Mouse (Mus musculus) mature B cell (primary cell): Measurements from ENCODE around the gene Gpr162.
"Not testable (repeated sequence)": the region's sequence is repeated elsewhere in the genome, so short reads cannot be mapped to it uniquely, and the experiment has no call there.

Source experiments
- in situ Hi-C: fragments of 300-500 bp; cut with MboI; formaldehyde crosslinking; loops from 2 replicates; pipeline ENCODE4 v1.14.3; 2019

The Gpr162 gene

GRCm38 (mm10) chr6:124863658-124864298 is at the start of gene Gpr162:
Gene Gpr162 (minus strand): TSS chr6:124863983.
- in situ Hi-C loops, result no loop called here

DNA sequence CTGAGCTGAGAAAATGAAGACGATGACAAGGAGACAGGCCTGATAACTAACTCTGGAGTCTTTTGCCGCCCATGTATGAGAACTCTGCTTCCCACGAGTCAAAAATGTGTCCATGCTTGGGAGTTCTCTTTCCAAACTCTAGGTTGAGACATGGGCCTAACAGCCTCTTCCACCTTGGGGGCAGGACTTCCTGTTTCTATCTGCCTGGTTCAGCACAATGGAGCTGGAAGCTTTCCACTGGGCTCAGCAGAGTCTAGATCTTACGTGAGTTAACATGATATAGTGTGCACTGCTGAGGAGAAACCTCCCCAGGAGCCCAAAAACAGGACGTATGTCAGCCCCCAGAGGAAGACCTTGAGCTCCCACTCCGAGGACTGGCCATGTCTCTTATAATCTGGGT is 49.4 kb upstream of the Gpr162 start:
- in situ Hi-C loops, result no loop called here

- in situ Hi-C loops, result no loop called here
These were observed 47.9 kb upstream of the Gpr162 start, which contains the start of gene Lag3 for GRCm38 (mm10) chr6:124911533-124912218. Gene Lag3 (minus strand): TSS chr6:124911705.

- in situ Hi-C loops, result no loop called here
These were observed 46.2 kb upstream of the Gpr162 start for GRCm38 (mm10) chr6:124910032-124910431.

- in situ Hi-C loops, result no loop called here
These were observed 44.0 kb upstream of the Gpr162 start for GRCm38 (mm10) chr6:124907767-124908166.

GRCm38 (mm10) chr6:124904991-124905860 is 41.4 kb upstream of the Gpr162 start:
- in situ Hi-C loops, result no loop called here

GRCm38 (mm10) chr6:124904161-124904981 is 40.6 kb upstream of the Gpr162 start:
- in situ Hi-C loops, result no loop called here

- in situ Hi-C loops, result no loop called here
These were observed 39.9 kb upstream of the Gpr162 start for GRCm38 (mm10) chr6:124903580-124904151.

GRCm38 (mm10) chr6:124901851-124902250 is 38.1 kb upstream of the Gpr162 start:
- in situ Hi-C loops, result no loop called here

- in situ Hi-C loops, result no loop called here
These were observed 37.2 kb upstream of the Gpr162 start for GRCm38 (mm10) chr6:124900801-124901480.

- in situ Hi-C loops, result no loop called here
These were observed 36.4 kb upstream of the Gpr162 start for GRCm38 (mm10) chr6:124900056-124900800.

DNA sequence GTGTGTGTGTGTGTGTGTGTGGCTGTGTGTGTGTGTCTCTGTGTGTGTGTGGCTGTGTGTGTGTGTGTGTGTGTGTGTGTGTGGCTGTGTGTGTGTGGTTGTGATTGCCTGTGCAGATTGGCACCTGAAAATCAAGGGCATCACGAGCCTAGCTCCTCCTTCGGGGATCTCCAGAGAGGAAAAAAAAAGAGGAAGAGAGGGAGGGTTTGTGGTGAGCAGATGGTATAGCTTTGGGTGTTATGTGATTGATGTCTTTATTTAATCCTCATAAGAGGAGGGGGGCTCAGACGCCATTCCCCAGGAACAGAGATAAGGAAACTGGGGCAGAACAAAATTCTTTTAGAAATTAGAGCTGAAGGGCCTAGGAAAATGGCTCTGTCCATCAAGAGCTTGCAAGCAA is 34.6 kb upstream of the Gpr162 start:
- in situ Hi-C loops, result no loop called here

GRCm38 (mm10) chr6:124894113-124894512 is 30.3 kb upstream of the Gpr162 start:
- in situ Hi-C loops, result not testable (repeated sequence)

DNA sequence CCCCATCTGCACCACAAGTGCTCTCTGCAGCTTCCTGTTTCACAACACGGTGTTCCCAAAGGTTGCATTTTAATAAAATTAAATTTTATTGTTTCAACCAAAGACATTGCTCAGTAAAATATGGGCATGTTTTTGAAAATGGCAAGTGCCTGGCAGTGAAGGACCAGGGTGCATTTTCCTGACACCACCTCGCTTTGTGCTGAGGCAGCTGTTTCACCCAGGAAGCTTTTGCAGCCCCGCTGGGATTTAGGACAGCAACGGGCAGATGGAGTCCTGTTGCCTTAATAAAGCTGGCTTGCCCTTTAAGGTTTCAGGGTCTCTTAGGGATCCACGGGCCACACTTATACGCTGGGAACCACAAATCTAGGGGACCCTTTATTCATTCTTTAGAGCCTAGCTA is 27.2 kb upstream of the Gpr162 start:
- in situ Hi-C loops, result no loop called here

GRCm38 (mm10) chr6:124888555-124889125 is 24.9 kb upstream of the Gpr162 start:
- in situ Hi-C loops, result no loop called here

DNA sequence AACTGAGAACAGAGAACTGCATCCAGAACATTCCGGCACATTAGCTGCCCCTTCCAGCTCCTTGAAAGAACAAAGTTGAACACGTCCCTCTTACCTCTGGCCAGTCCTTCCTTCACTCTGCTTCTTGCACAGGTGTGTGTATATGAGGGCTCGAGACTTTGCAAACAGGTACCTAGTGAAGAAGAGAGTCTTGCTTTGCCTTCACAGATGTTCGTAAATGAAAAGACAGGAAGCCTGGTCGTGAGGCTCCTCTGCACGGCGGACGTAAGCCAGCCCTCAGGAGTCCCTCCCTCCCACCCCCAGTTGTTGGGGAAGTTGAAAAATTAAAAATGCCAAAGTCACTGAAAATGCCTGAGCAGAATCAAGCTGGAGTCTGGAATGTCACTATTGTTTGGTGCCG is 24.2 kb upstream of the Gpr162 start, which contains the start of gene Cd4:
TSS of gene Cd4 (minus strand) at position 236 of the 400 bp plus-strand sequence.
- in situ Hi-C loops, result no loop called here

- in situ Hi-C loops, result no loop called here
These were observed 22.2 kb upstream of the Gpr162 start for GRCm38 (mm10) chr6:124885956-124886381.

DNA sequence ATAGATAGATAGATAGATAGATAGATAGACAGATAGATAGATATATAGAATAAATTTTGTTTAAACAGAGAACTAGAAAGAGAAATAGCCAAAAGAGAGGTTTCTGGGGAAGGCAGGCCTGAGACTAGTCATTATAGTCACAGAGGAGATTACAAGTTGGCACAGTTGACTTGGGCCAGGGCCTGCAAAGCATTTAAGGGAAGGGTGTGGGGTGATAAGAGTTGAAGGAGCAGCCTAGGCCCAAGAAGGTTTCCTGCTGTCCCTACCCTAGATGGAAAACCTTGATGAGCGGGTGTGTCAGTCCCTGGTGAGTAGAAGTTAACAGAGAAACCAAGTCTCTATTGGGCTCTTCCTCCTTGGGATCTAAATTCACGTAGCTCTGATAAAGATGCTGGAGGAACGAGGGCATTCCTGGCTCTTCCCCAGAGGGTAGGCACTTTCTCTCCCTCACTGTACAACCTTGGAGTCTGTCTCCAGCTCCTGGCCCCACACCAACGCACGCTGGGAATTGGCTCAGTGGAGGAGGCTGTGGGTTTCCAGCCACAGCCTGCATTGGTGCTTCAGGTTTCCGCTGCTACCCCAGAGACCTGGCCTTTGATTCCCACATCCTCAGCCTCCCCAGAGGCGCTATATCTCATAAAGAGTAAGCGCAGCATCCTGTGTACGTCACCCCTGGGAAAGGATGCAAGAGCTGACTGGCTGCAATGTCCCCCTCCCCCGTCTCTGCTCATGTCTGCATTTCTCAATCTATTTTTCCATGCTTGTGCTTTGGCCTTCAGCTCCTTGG is 21.1 kb upstream of the Gpr162 start:
- in situ Hi-C loops, result no loop called here

GRCm38 (mm10) chr6:124883351-124883750 is 19.6 kb upstream of the Gpr162 start:
- in situ Hi-C loops, result no loop called here
